Mouse (Mus musculus) heart, embryonic 15.5 days (tissue): ENCODE measurements at regions not wholly inside any gene's neighbourhood (a gene's known extent, or its start where the extent isn't known, plus 50 kb on each side); places are given as distances from the start of the nearest gene placed in this dataset.

Source experiments
- ATAC-seq: fragments of 200-750 bp; cut with Nextera tagmentation; replicated peaks from 2 replicates; pipeline ENCODE4 v1.8.0; 2017; ENCODE audit warnings: low read depth, moderate TSS enrichment; ENCODE audit not compliant: insufficient number of reproducible peaks, insufficient read depth, low FRiP score
- H3K27ac ChIP-seq: fragments of 300-500 bp; sonication (generic); 2 replicates; pipeline ENCODE4 v1.5.1; 2015; ENCODE audit warnings: mild to moderate bottlenecking, inconsistent platforms
- H3K27me3 ChIP-seq: fragments of 300-500 bp; sonication (generic); 2 replicates; pipeline ENCODE4 v1.6.1; 2015; ENCODE audit warnings: inconsistent platforms
- H3K36me3 ChIP-seq: fragments of 300-500 bp; sonication (generic); 2 replicates; pipeline ENCODE4 v1.6.1; 2015; ENCODE audit warnings: mild to moderate bottlenecking, inconsistent platforms
- H3K4me1 ChIP-seq: fragments of 300-500 bp; sonication (generic); replicated peaks from 2 replicates; pipeline ENCODE4 v1.6.1; 2015; ENCODE audit warnings: inconsistent platforms
- H3K4me2 ChIP-seq: fragments of 300-500 bp; sonication (generic); 2 replicates; pipeline ENCODE4 v1.6.1; 2015; ENCODE audit warnings: inconsistent platforms, mild to moderate bottlenecking, moderate library complexity
- H3K4me3 ChIP-seq: fragments of 300-500 bp; sonication (generic); 2 replicates; pipeline ENCODE4 v1.5.1; 2015; ENCODE audit warnings: mild to moderate bottlenecking, inconsistent platforms
- H3K9ac ChIP-seq: fragments of 300-500 bp; sonication (generic); 2 replicates; pipeline ENCODE4 v1.6.1; 2015; ENCODE audit warnings: mild to moderate bottlenecking, inconsistent platforms
- H3K9me3 ChIP-seq: fragments of 300-500 bp; sonication (generic); replicated peaks from 2 replicates; pipeline ENCODE4 v1.6.1; 2016; ENCODE audit warnings: inconsistent platforms
- WGBS: fragments of 180-500 bp; shearing (Covaris S2); methylation state at CpG from one replicate; pipeline ENCODE4 v1.1.7; 2015; ENCODE audit warnings: mixed read lengths; 5-methylcytosine and 5-hydroxymethylcytosine counted together

DNA sequence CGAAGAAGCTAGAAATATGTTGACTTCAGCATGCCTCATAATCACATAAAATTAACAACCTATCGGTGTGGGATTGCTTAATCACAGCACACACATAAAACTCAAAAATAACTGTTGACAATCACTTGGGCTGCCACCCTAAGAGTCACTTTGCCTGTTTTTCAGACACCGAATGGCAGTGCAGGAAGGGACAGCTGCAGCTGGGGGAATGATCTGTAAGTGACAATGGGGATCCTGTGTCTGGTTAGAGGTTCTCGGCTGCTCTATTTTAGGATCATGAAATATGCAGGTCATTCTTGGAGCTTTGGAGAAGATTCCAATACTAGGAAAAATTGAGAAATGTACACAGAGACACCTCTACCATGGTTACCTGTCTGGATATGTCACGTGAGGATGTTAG, 54.4 kb upstream of the Tcf12 start:
- H3K36me3 ChIP-seq, result no peaks in the 10 kb centered on the region
- no peak overlapping the region for H3K4me2 ChIP-seq
- no peaks in the 10 kb centered on the region for H3K27me3 ChIP-seq
- 67% methylated on average over 5 of the region's 5 CpGs for WGBS
- H3K4me1 ChIP-seq, result peaks cover 17% of the 10 kb centered on the region
- H3K9me3 ChIP-seq, result no peaks in the 10 kb centered on the region
- no peak overlapping the region for H3K27ac ChIP-seq
- H3K9ac ChIP-seq, result no peak overlapping the region
- no peak for ATAC-seq
- H3K4me3 ChIP-seq, result no peak overlapping the region

- WGBS, result 59% methylated on average over 5 of the region's 5 CpGs
- Histone ChIP-seq H3K27me3 (no peaks in the 10 kb centered on the region), H3K9ac (no peak overlapping the region), H3K4me1 (peaks cover 17% of the 10 kb centered on the region), H3K9me3 (no peaks in the 10 kb centered on the region), H3K4me3 (no peak overlapping the region), H3K36me3 (no peaks in the 10 kb centered on the region), H3K27ac (no peak overlapping the region), H3K4me2 (no peak overlapping the region)
- ATAC-seq, result no peak
Observed at GRCm38 (mm10) chr9:72166611-72167010, 54.9 kb upstream of the Tcf12 start.

GRCm38 (mm10) chr9:72169231-72169630, 57.6 kb upstream of the Tcf12 start:
- H3K4me1 ChIP-seq, result peaks cover 17% of the 10 kb centered on the region
- no peaks in the 10 kb centered on the region for H3K27me3 ChIP-seq
- WGBS, result 56% methylated on average over 5 of the region's 5 CpGs
- H3K4me3 ChIP-seq, result peak overlapping the region; percentile 53
- no peaks in the 10 kb centered on the region for H3K9me3 ChIP-seq
- peak overlapping the region; percentile 74 for H3K4me2 ChIP-seq
- no peak overlapping the region for H3K27ac ChIP-seq
- no peaks in the 10 kb centered on the region for H3K36me3 ChIP-seq
- H3K9ac ChIP-seq, result no peak overlapping the region
- ATAC-seq, result no peak

- Histone ChIP-seq H3K4me2 (peak overlapping the region; percentile 74), H3K4me3 (peak overlapping the region; percentile 53), H3K36me3 (no peaks in the 10 kb centered on the region), H3K9me3 (no peaks in the 10 kb centered on the region), H3K27ac (peak overlapping the region; percentile 23), H3K27me3 (no peaks in the 10 kb centered on the region), H3K4me1 (peaks cover 17% of the 10 kb centered on the region), H3K9ac (peak overlapping the region; percentile 49)
- peak; percentile 58; the same call in 1 of the 2 replicates for ATAC-seq
- 3% methylated on average over 12 of the region's 12 CpGs for WGBS
Observed at GRCm38 (mm10) chr9:72169728-72170188, 58.1 kb upstream of the Tcf12 start.

DNA sequence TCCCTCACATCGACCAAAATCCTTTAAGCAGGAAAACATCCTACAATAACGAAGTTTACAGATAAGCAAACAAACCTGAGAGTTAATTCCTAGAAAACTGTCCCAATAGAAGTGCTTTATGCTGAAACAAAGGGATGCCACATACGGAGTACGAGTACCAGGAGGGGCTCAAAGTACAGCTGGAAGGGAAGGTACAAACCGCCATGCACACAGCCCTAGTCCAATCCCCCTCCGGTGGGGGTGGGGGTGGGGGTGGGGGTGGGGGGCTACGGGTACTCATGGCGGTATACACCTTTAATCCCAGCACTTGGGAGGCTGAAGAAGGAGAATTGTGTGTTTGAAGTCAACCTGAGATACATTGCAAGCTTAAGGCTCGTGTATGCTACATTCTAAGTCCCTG, 58.6 kb upstream of the Tcf12 start:
- Histone ChIP-seq H3K27me3 (no peaks in the 10 kb centered on the region), H3K9me3 (no peaks in the 10 kb centered on the region), H3K4me3 (peak overlapping the region; percentile 53), H3K27ac (peak overlapping the region; percentile 23; the same call in 1 of the 2 replicates), H3K36me3 (no peaks in the 10 kb centered on the region), H3K9ac (peak overlapping the region; percentile 49), H3K4me2 (peak overlapping the region; percentile 74), H3K4me1 (peaks cover 17% of the 10 kb centered on the region)
- WGBS, result 6% methylated on average over 9 of the region's 9 CpGs
- 0 out of 2 replicates have a peak, but pooled peaks have one; percentile 43 for ATAC-seq

GRCm38 (mm10) chr9:72172331-72172730, 60.7 kb upstream of the Tcf12 start:
- Histone ChIP-seq H3K27me3 (no peaks in the 10 kb centered on the region), H3K4me2 (no peak overlapping the region), H3K36me3 (no peaks in the 10 kb centered on the region), H3K9ac (no peak overlapping the region), H3K9me3 (no peaks in the 10 kb centered on the region), H3K4me1 (peaks cover 13% of the 10 kb centered on the region), H3K4me3 (no peak overlapping the region), H3K27ac (no peak overlapping the region)
- WGBS, result 94% methylated on average over 1 of the region's 1 CpGs
- ATAC-seq, result no peak

GRCm38 (mm10) chr9:72180972-72181371, 69.3 kb upstream of the Tcf12 start:
- Histone ChIP-seq H3K4me3 (no peak overlapping the region), H3K36me3 (no peaks in the 10 kb centered on the region), H3K27ac (no peak overlapping the region), H3K9me3 (no peaks in the 10 kb centered on the region), H3K4me1 (no peaks in the 10 kb centered on the region; the same call in 1 of the 2 replicates), H3K9ac (no peak overlapping the region), H3K4me2 (no peak overlapping the region), H3K27me3 (no peaks in the 10 kb centered on the region)
- 0 out of 2 replicates have a peak, but pooled peaks have one; percentile 43 for ATAC-seq
- 50% methylated on average over 6 of the region's 6 CpGs for WGBS

- H3K27ac ChIP-seq, result no peak overlapping the region
- 87% methylated on average over 10 of the region's 10 CpGs for WGBS
- H3K9ac ChIP-seq, result no peak overlapping the region
- no peak for ATAC-seq
- H3K4me1 ChIP-seq, result no peaks in the 10 kb centered on the region; the same call in 1 of the 2 replicates
- no peaks in the 10 kb centered on the region for H3K9me3 ChIP-seq
- H3K27me3 ChIP-seq, result no peaks in the 10 kb centered on the region
- H3K4me2 ChIP-seq, result no peak overlapping the region
- no peak overlapping the region for H3K4me3 ChIP-seq
- no peaks in the 10 kb centered on the region for H3K36me3 ChIP-seq
Observed at GRCm38 (mm10) chr9:72183336-72183735, 71.7 kb upstream of the Tcf12 start.

DNA sequence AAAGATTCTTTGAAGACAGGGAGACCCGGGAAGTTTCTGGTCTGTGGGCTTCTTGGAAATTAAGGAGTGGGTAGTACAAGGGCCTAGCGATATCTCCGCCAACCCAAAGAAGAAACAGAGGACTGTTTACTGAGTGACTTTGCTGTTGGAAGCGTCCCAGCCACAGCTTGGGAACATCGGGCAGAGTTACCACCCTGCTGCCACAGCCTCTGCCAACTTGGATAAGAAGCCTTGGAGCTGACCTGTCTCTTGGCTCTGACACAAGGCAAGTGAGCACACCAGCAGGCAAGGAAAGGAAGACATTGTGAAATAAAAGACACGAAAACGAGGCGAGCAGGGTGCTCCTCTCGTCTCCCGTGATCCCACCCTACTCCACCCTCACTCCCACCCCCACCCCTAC, 72.3 kb upstream of the Tcf12 start:
- no peaks in the 10 kb centered on the region for H3K9me3 ChIP-seq
- no peaks in the 10 kb centered on the region for H3K36me3 ChIP-seq
- 72% methylated on average over 10 of the region's 10 CpGs for WGBS
- no peak overlapping the region for H3K4me3 ChIP-seq
- no peaks in the 10 kb centered on the region for H3K27me3 ChIP-seq
- no peak overlapping the region for H3K27ac ChIP-seq
- no peaks in the 10 kb centered on the region; the same call in 1 of the 2 replicates for H3K4me1 ChIP-seq
- H3K4me2 ChIP-seq, result no peak overlapping the region
- no peak for ATAC-seq
- no peak overlapping the region for H3K9ac ChIP-seq

DNA sequence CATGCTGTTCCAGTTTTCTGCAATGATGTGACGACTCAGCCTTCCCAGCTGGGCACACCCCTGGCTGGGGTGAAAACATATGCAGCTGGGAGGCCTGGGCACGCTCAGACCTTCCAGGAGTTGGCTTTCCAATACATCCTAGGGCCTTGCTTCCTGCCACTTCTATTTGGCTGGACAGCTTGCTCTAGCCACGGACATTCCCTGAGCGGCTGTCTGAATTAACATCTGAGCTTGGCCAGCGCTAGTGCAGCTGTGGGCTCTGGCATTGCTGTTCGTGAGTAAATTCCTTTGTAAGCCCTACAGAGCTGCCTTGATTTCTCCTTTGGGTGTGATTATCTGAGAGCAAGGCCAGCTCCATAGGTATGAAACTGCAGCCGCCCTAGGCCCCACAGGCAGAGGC, 78.2 kb upstream of the Tcf12 start:
- Histone ChIP-seq H3K9me3 (no peaks in the 10 kb centered on the region), H3K27me3 (no peaks in the 10 kb centered on the region), H3K36me3 (no peaks in the 10 kb centered on the region), H3K27ac (no peak overlapping the region), H3K4me3 (no peak overlapping the region), H3K9ac (no peak overlapping the region), H3K4me2 (no peak overlapping the region), H3K4me1 (no peaks in the 10 kb centered on the region)
- no peak for ATAC-seq
- WGBS, result 79% methylated on average over 7 of the region's 7 CpGs

DNA sequence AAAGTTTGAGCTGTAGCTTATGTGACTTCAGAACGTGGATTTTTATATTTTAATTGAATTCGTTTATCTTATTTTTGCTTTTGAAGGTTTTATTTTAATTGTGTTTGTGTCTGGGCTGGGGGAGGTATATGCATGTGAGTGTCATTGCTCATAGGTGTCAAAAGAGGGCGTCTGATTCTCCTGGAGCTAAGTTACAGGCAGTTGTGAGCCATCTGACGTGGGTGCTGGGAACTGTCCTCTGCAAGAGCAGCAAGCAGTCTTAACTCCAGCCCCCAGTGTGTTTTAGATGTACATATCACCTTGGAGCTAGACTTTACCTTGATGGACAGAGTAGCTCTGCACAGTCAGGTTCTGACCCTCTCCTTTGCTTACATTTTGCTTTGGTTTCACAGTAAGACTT, 79.0 kb upstream of the Tcf12 start:
- no peak overlapping the region for H3K27ac ChIP-seq
- H3K4me3 ChIP-seq, result no peak overlapping the region
- no peak for ATAC-seq
- no peak overlapping the region for H3K4me2 ChIP-seq
- 82% methylated on average over 4 of the region's 4 CpGs for WGBS
- H3K9me3 ChIP-seq, result no peaks in the 10 kb centered on the region
- no peaks in the 10 kb centered on the region for H3K27me3 ChIP-seq
- no peaks in the 10 kb centered on the region for H3K36me3 ChIP-seq
- H3K9ac ChIP-seq, result no peak overlapping the region
- H3K4me1 ChIP-seq, result no peaks in the 10 kb centered on the region

- ATAC-seq, result no peak
- Histone ChIP-seq H3K4me3 (no peak overlapping the region), H3K9ac (no peak overlapping the region), H3K4me1 (no peaks in the 10 kb centered on the region), H3K9me3 (no peaks in the 10 kb centered on the region), H3K27me3 (no peaks in the 10 kb centered on the region), H3K4me2 (no peak overlapping the region), H3K36me3 (no peaks in the 10 kb centered on the region), H3K27ac (no peak overlapping the region)
- 67% methylated on average over 8 of the region's 8 CpGs for WGBS
Observed at GRCm38 (mm10) chr9:72191091-72191490, 79.4 kb upstream of the Tcf12 start.
